Mouse (Mus musculus): Measurements from ENCODE around the gene Asb8. TPM values are rescaled to one million over a fixed set of nuclear protein-coding genes. Genes with fewer than 3 reads are reported as not detected.

Asb8 gene
- polyA plus RNA-seq, 1 experiment from 2014 or later = 66.2 TPM

GRCm38 (mm10) chr15:98098519-98098918 is 66.9 kb downstream of the Asb8 start:
- no peaks in the 10 kb centered on the region for H3K27me3 ChIP-seq (ENCODE audit: control insufficient read depth, insufficient read depth, low read length)
- no peak overlapping the region for H3K27ac ChIP-seq

GRCm38 (mm10) chr15:98096957-98097356 is 68.5 kb downstream of the Asb8 start:
- Histone ChIP-seq H3K4me1 (replicated peaks; ENCODE audit: control insufficient read depth, insufficient read depth, low read length) (peaks cover 11% of the 10 kb centered on the region), H3K9me3 (ENCODE audit: control insufficient read depth, low read length) (no peaks in the 10 kb centered on the region), H3K36me3 (replicated peaks; ENCODE audit: control insufficient read depth, insufficient read depth) (no peaks in the 10 kb centered on the region), H3K4me2 (replicated peaks) (no peak overlapping the region), H3K9ac (no peak overlapping the region), H3K27me3 (ENCODE audit: control insufficient read depth, insufficient read depth, low read length) (no peaks in the 10 kb centered on the region), H3K4me3 (replicated peaks; ENCODE audit: low read length) (no peak overlapping the region), H3K27ac (no peak overlapping the region)
- ATAC-seq (ENCODE audit: low FRiP score) (no peak), DNase-seq (ENCODE audit: low spot score) (no peak)
- 52% methylated on average over 3 of the region's 3 CpGs for WGBS

More at GRCm38 (mm10) chr15:98098519-98098918, 66.9 kb downstream of the Asb8 start:
- Histone ChIP-seq H3K4me2 (replicated peaks) (no peak overlapping the region), H3K9me3 (ENCODE audit: control insufficient read depth, low read length) (no peaks in the 10 kb centered on the region), H3K9ac (no peak overlapping the region), H3K4me1 (replicated peaks; ENCODE audit: control insufficient read depth, insufficient read depth, low read length) (peaks cover 6% of the 10 kb centered on the region), H3K36me3 (replicated peaks; ENCODE audit: control insufficient read depth, insufficient read depth) (no peaks in the 10 kb centered on the region), H3K4me3 (replicated peaks; ENCODE audit: low read length) (no peak overlapping the region)
- ATAC-seq (ENCODE audit: low FRiP score) (no peak), DNase-seq (ENCODE audit: low spot score) (no peak)
- 93% methylated on average over 9 of the region's 9 CpGs for WGBS

- Histone ChIP-seq H3K4me2 (replicated peaks) (no peak overlapping the region), H3K9ac (no peak overlapping the region), H3K9me3 (ENCODE audit: control insufficient read depth, low read length) (no peaks in the 10 kb centered on the region), H3K4me1 (replicated peaks; ENCODE audit: control insufficient read depth, insufficient read depth, low read length) (peaks cover 13% of the 10 kb centered on the region), H3K4me3 (replicated peaks; ENCODE audit: low read length) (no peak overlapping the region), H3K27ac (no peak overlapping the region), H3K27me3 (ENCODE audit: control insufficient read depth, insufficient read depth, low read length) (no peaks in the 10 kb centered on the region), H3K36me3 (replicated peaks; ENCODE audit: control insufficient read depth, insufficient read depth) (no peaks in the 10 kb centered on the region)
- no peak for DNase-seq (ENCODE audit: low spot score)
- ATAC-seq (ENCODE audit: low FRiP score) = no peak
- WGBS = 90% methylated on average over 12 of the region's 12 CpGs
Measured at GRCm38 (mm10) chr15:98094905-98095304, 70.5 kb downstream of the Asb8 start.

- WGBS = under 1% methylated on average over 45 of the region's 58 CpGs
- Histone ChIP-seq H3K27me3 (ENCODE audit: control insufficient read depth, insufficient read depth, low read length) (no peaks in the 10 kb centered on the region), H3K36me3 (replicated peaks; ENCODE audit: control insufficient read depth, insufficient read depth) (no peaks in the 10 kb centered on the region), H3K9me3 (ENCODE audit: control insufficient read depth, low read length) (no peaks in the 10 kb centered on the region), H3K4me3 (replicated peaks; ENCODE audit: low read length) (peak within 1 kb of the TSS; percentile 92), H3K9ac (peak within 1 kb of the TSS; percentile 90), H3K27ac (peak within 1 kb of the TSS; percentile 92), H3K4me1 (replicated peaks; ENCODE audit: control insufficient read depth, insufficient read depth, low read length) (peaks cover 13% of the 10 kb centered on the region), H3K4me2 (replicated peaks) (peak within 1 kb of the TSS; percentile 81)
- DNase-seq (ENCODE audit: low spot score) = peak; percentile 84
- ATAC-seq (ENCODE audit: low FRiP score) = peak; percentile 93
Measured at GRCm38 (mm10) chr15:98093121-98094011, 72.1 kb downstream of the Asb8 start, which contains the start of gene Senp1. Senp1 (minus strand) TSS chr15:98093744.

- no peak for ATAC-seq (ENCODE audit: low FRiP score)
Measured at GRCm38 (mm10) chr15:98092372-98093120, 72.9 kb downstream of the Asb8 start, which contains the start of gene Pfkm. Pfkm (plus strand) TSS chr15:98092589.

GRCm38 (mm10) chr15:98091841-98092240 is 73.6 kb downstream of the Asb8 start:
- Histone ChIP-seq H3K4me3 (replicated peaks; ENCODE audit: low read length) (peak overlapping the region; percentile 92), H3K4me2 (replicated peaks) (peak overlapping the region; percentile 81), H3K4me1 (replicated peaks; ENCODE audit: control insufficient read depth, insufficient read depth, low read length) (peaks cover 13% of the 10 kb centered on the region), H3K9ac (peak overlapping the region; percentile 90), H3K36me3 (replicated peaks; ENCODE audit: control insufficient read depth, insufficient read depth) (peaks cover 8% of the 10 kb centered on the region), H3K27ac (no peak overlapping the region), H3K27me3 (ENCODE audit: control insufficient read depth, insufficient read depth, low read length) (no peaks in the 10 kb centered on the region), H3K9me3 (ENCODE audit: control insufficient read depth, low read length) (no peaks in the 10 kb centered on the region)
- DNase-seq (ENCODE audit: low spot score) = no peak
- ATAC-seq (ENCODE audit: low FRiP score) = no peak
- 32% methylated on average over 4 of the region's 4 CpGs for WGBS

More at GRCm38 (mm10) chr15:98092372-98093120, 72.9 kb downstream of the Asb8 start, which contains the start of gene Pfkm:
- DNase-seq (ENCODE audit: low spot score) = no peak
- H3K36me3 ChIP-seq (replicated peaks; ENCODE audit: control insufficient read depth, insufficient read depth) = peaks cover 4% of the 10 kb centered on the region
- peak within 1 kb of the TSS; percentile 92 for H3K4me3 ChIP-seq (replicated peaks; ENCODE audit: low read length)
- H3K9ac ChIP-seq = peak within 1 kb of the TSS; percentile 90
- no peaks in the 10 kb centered on the region for H3K9me3 ChIP-seq (ENCODE audit: control insufficient read depth, low read length)
- whole genome bisulfite sequencing = under 1% methylated on average over 30 of the region's 30 CpGs
- peak within 1 kb of the TSS; percentile 81 for H3K4me2 ChIP-seq (replicated peaks)
- H3K27ac ChIP-seq = peak within 1 kb of the TSS; percentile 92
- peaks cover 13% of the 10 kb centered on the region for H3K4me1 ChIP-seq (replicated peaks; ENCODE audit: control insufficient read depth, insufficient read depth, low read length)
- no peaks in the 10 kb centered on the region for H3K27me3 ChIP-seq (ENCODE audit: control insufficient read depth, insufficient read depth, low read length)

GRCm38 (mm10) chr15:98089421-98090183 is 75.8 kb downstream of the Asb8 start:
- Histone ChIP-seq H3K4me2 (replicated peaks) (no peak overlapping the region), H3K4me3 (replicated peaks; ENCODE audit: low read length) (no peak overlapping the region), H3K4me1 (replicated peaks; ENCODE audit: control insufficient read depth, insufficient read depth, low read length) (peaks cover 13% of the 10 kb centered on the region), H3K36me3 (replicated peaks; ENCODE audit: control insufficient read depth, insufficient read depth) (peaks cover 25% of the 10 kb centered on the region), H3K9me3 (ENCODE audit: control insufficient read depth, low read length) (no peaks in the 10 kb centered on the region), H3K9ac (no peak overlapping the region), H3K27me3 (ENCODE audit: control insufficient read depth, insufficient read depth, low read length) (no peaks in the 10 kb centered on the region), H3K27ac (no peak overlapping the region)
- no peak for ATAC-seq (ENCODE audit: low FRiP score)
- no peak for DNase-seq (ENCODE audit: low spot score)
- 81% methylated on average over 9 of the region's 9 CpGs for WGBS

- 91% methylated on average over 1 of the region's 1 CpGs for WGBS
- Histone ChIP-seq H3K4me3 (replicated peaks; ENCODE audit: low read length) (no peak overlapping the region), H3K4me2 (replicated peaks) (no peak overlapping the region), H3K27ac (no peak overlapping the region), H3K4me1 (replicated peaks; ENCODE audit: control insufficient read depth, insufficient read depth, low read length) (peaks cover 11% of the 10 kb centered on the region), H3K9ac (no peak overlapping the region), H3K36me3 (replicated peaks; ENCODE audit: control insufficient read depth, insufficient read depth) (peaks cover 32% of the 10 kb centered on the region), H3K27me3 (ENCODE audit: control insufficient read depth, insufficient read depth, low read length) (no peaks in the 10 kb centered on the region), H3K9me3 (ENCODE audit: control insufficient read depth, low read length) (no peaks in the 10 kb centered on the region)
- DNase-seq (ENCODE audit: low spot score) (no peak), ATAC-seq (ENCODE audit: low FRiP score) (no peak)
Measured at GRCm38 (mm10) chr15:98088889-98089288, 76.5 kb downstream of the Asb8 start.
